Mouse (Mus musculus) ES-Bruce4 (cell line): Measurements from ENCODE around the gene Pcif1.

Experiments
- CTCF ChIP-seq: IDR thresholded peaks from one replicate; pipeline ENCODE4 v1.8.1; 2011; ENCODE audit warnings: low read depth, low read length
- POLR2A ChIP-seq: IDR thresholded peaks from one replicate; pipeline ENCODE4 v1.8.1; 2011; ENCODE audit warnings: low read length; ENCODE audit not compliant: insufficient read depth

- TF ChIP-seq CTCF: no peak
- TF ChIP-seq POLR2A: no peak
Measured at GRCm38 (mm10) chr2:164903496-164903895, 24.4 kb downstream of the Pcif1 start.
